Mouse (Mus musculus): ENCODE measurements around the gene Cyp4f13. TPM values are rescaled to one million over a fixed set of nuclear protein-coding genes. Genes with fewer than 3 reads are reported as not detected.

The Cyp4f13 gene
- total RNA-seq, 2 experiments from 2014 or later = 16.8 to 20.7 TPM

GRCm38 (mm10) chr17:32946716-32947115 is 486 bp downstream of the Cyp4f13 start:
- Histone ChIP-seq H3K4me3 (peak overlapping the region; percentile 66), H3K27ac (peak overlapping the region; percentile 70)
- intact Hi-C loops (cut with DNase I) = no loop called here
- DNase-seq (ENCODE audit: extremely low spot score in 1 of 2, low spot score in 2 of 2) = no peak
- TF ChIP-seq CTCF (IDR thresholded peaks at IDR 0.05) = no peak

- H3K27ac ChIP-seq = no peak overlapping the region
- TF ChIP-seq CTCF (IDR thresholded peaks at IDR 0.05) = peak; percentile 30
- no peak overlapping the region for H3K4me3 ChIP-seq
- intact Hi-C loops (cut with DNase I) = no loop called here
- no peak for DNase-seq (ENCODE audit: extremely low spot score in 1 of 2, low spot score in 2 of 2)
Observed at GRCm38 (mm10) chr17:32944402-32945035, 2.7 kb downstream of the Cyp4f13 start.

GRCm38 (mm10) chr17:32943661-32944060 is 3.5 kb downstream of the Cyp4f13 start:
- intact Hi-C loops (cut with DNase I) = no loop called here
- Histone ChIP-seq H3K4me3 (no peak overlapping the region), H3K27ac (no peak overlapping the region)
- no peak for DNase-seq (ENCODE audit: extremely low spot score in 1 of 2, low spot score in 2 of 2)
- TF ChIP-seq CTCF (IDR thresholded peaks at IDR 0.05) = no peak

- Histone ChIP-seq H3K4me3 (no peak overlapping the region), H3K27ac (no peak overlapping the region)
- no peak for TF ChIP-seq CTCF (IDR thresholded peaks at IDR 0.05)
- no peak for DNase-seq (ENCODE audit: extremely low spot score in 1 of 2, low spot score in 2 of 2)
- intact Hi-C loops (cut with DNase I) = no loop called here
Observed at GRCm38 (mm10) chr17:32939831-32940230, 7.4 kb downstream of the Cyp4f13 start.

GRCm38 (mm10) chr17:32927803-32928202 is 19.4 kb downstream of the Cyp4f13 start:
- H3K27ac ChIP-seq = no peak overlapping the region
- intact Hi-C loops (cut with DNase I) = no loop called here
- no peak for TF ChIP-seq CTCF (IDR thresholded peaks at IDR 0.05)
- no peak for DNase-seq (ENCODE audit: extremely low spot score in 1 of 2, low spot score in 2 of 2)
- H3K4me3 ChIP-seq = no peak overlapping the region

GRCm38 (mm10) chr17:32924658-32925312 is 22.4 kb downstream of the Cyp4f13 start:
- no peak; the same call in 1 of the 2 replicates for TF ChIP-seq CTCF (IDR thresholded peaks at IDR 0.05)

GRCm38 (mm10) chr17:32923681-32924080 is 23.5 kb downstream of the Cyp4f13 start:
- Histone ChIP-seq H3K27ac (no peak overlapping the region), H3K4me3 (no peak overlapping the region)
- TF ChIP-seq CTCF (IDR thresholded peaks at IDR 0.05) = no peak
- DNase-seq (ENCODE audit: extremely low spot score in 1 of 2, low spot score in 2 of 2) = no peak
- intact Hi-C loops (cut with DNase I) = no loop called here

More at GRCm38 (mm10) chr17:32924658-32925312, 22.4 kb downstream of the Cyp4f13 start:
- peak; percentile 63 to 70 for DNase-seq (ENCODE audit: extremely low spot score in 1 of 2, low spot score in 2 of 2)
- Histone ChIP-seq H3K4me3 (peak overlapping the region; percentile 54), H3K27ac (peak overlapping the region; percentile 75)
- intact Hi-C loops (cut with DNase I) = no loop called here

- DNase-seq (ENCODE audit: extremely low spot score in 1 of 2, low spot score in 2 of 2) = no peak
- no peak for TF ChIP-seq CTCF (IDR thresholded peaks at IDR 0.05)
- no peak overlapping the region for H3K4me3 ChIP-seq
- H3K27ac ChIP-seq = no peak overlapping the region
- intact Hi-C loops (cut with DNase I) = no loop called here
Observed at GRCm38 (mm10) chr17:32919123-32919522, 28.1 kb downstream of the Cyp4f13 start.

GRCm38 (mm10) chr17:32917131-32917530 is 30.1 kb downstream of the Cyp4f13 start, which contains the start of gene Cyp4f14:
Gene Cyp4f14 (minus strand): TSS chr17:32917342.
- Histone ChIP-seq H3K27ac (no peak within 1 kb of the TSS), H3K4me3 (no peak within 1 kb of the TSS)
- peak in 1 of 2 experiments; percentile 12 for DNase-seq (ENCODE audit: extremely low spot score in 1 of 2, low spot score in 2 of 2)
- intact Hi-C loops (cut with DNase I) = no loop called here
- no peak for TF ChIP-seq CTCF (IDR thresholded peaks at IDR 0.05)

- no peak overlapping the region for H3K27ac ChIP-seq
- DNase-seq (ENCODE audit: extremely low spot score in 1 of 2, low spot score in 2 of 2) = no peak
- no peak for TF ChIP-seq CTCF (IDR thresholded peaks at IDR 0.05)
- intact Hi-C loops (cut with DNase I) = no loop called here
- no peak overlapping the region for H3K4me3 ChIP-seq
Observed at GRCm38 (mm10) chr17:32916075-32916474, 31.1 kb downstream of the Cyp4f13 start.

GRCm38 (mm10) chr17:32906172-32906571 is 41.0 kb downstream of the Cyp4f13 start:
- Histone ChIP-seq H3K27ac (no peak overlapping the region), H3K4me3 (no peak overlapping the region)
- DNase-seq (ENCODE audit: extremely low spot score in 1 of 2, low spot score in 2 of 2) = no peak
- TF ChIP-seq CTCF (IDR thresholded peaks at IDR 0.05) = no peak
- intact Hi-C loops (cut with DNase I) = no loop called here

- peak; percentile 62 for TF ChIP-seq CTCF (IDR thresholded peaks at IDR 0.05)
- no peak overlapping the region for H3K4me3 ChIP-seq
- intact Hi-C loops (cut with DNase I) = no loop called here
- peak in 1 of 2 experiments; percentile 12 for DNase-seq (ENCODE audit: extremely low spot score in 1 of 2, low spot score in 2 of 2)
- H3K27ac ChIP-seq = no peak overlapping the region
Observed at GRCm38 (mm10) chr17:32905239-32905638, 42.0 kb downstream of the Cyp4f13 start.

Data from left cerebral cortex, adult 2 months (tissue).